Mouse (Mus musculus): Measurements from ENCODE around the gene Slc2a2. TPM values are rescaled to one million over a fixed set of nuclear protein-coding genes. Genes with fewer than 3 reads are reported as not detected.

The Slc2a2 gene
- polyA plus RNA-seq, 1 experiment from 2014 or later: not detected

DNA sequence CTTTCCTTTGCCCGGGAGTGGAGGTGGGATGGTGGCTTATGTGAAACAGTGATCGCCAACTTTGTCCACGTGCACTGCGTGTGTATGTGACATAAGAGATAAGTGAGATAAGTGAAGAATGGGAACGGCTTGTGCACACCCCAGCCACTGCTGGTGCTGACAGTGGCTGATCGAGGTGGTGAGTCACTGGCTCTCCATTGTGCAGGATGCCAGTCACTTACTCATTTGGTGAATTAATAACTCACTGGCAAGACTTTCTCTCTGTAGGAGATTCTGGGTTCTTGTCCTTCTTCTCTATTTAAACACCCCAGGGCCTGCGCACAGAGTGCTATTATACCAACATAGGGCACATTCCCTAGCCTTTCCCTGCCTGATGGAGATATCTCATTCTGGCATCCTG is 24.1 kb downstream of the Slc2a2 start:
- Histone ChIP-seq H3K27ac (ENCODE audit: low read depth, low read length) (no peak overlapping the region), H3K4me3 (ENCODE audit: low read depth, low read length) (no peak overlapping the region), H3K4me2 (no peak overlapping the region), H3K36me3 (ENCODE audit: control insufficient read depth, insufficient read depth, low read length) (no peaks in the 10 kb centered on the region), H3K9me3 (ENCODE audit: control insufficient read depth, low read length) (no peaks in the 10 kb centered on the region), H3K27me3 (ENCODE audit: control insufficient read depth, insufficient read depth, low read length) (no peaks in the 10 kb centered on the region), H3K9ac (ENCODE audit: low read length) (no peak overlapping the region), H3K4me1 (ENCODE audit: control insufficient read depth, insufficient read depth, low read length) (no peaks in the 10 kb centered on the region)
- WGBS: 91% methylated on average over 7 of the region's 7 CpGs
- DNase-seq (ENCODE audit: low spot score, missing footprints): no peak
- ATAC-seq (ENCODE audit: low FRiP score): no peak

DNA sequence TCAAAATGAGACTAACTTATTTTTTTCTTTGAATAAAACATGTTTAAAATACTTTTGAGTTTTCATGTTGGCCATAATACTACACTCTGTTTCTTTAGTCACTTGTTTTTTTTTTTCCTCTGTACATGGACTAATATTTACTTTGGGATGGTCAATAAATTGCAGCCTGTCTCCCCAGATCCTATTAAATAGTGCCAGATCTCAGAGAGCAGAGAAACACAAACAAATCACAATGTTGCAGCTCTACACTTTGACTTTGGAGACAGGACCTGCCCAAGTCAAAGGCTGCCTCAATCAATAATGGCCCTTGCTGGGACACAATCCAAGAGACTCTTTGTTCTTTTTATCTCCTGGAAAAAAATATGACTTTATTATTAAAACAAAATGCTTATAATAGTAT is 24.8 kb downstream of the Slc2a2 start:
- no peak overlapping the region for H3K4me3 ChIP-seq (ENCODE audit: low read depth, low read length)
- no peak overlapping the region for H3K4me2 ChIP-seq
- DNase-seq (ENCODE audit: low spot score, missing footprints): no peak
- H3K27ac ChIP-seq (ENCODE audit: low read depth, low read length): no peak overlapping the region
- no peak overlapping the region for H3K9ac ChIP-seq (ENCODE audit: low read length)
- no peaks in the 10 kb centered on the region for H3K9me3 ChIP-seq (ENCODE audit: control insufficient read depth, low read length)
- H3K4me1 ChIP-seq (ENCODE audit: control insufficient read depth, insufficient read depth, low read length): no peaks in the 10 kb centered on the region
- no peaks in the 10 kb centered on the region for H3K36me3 ChIP-seq (ENCODE audit: control insufficient read depth, insufficient read depth, low read length)
- H3K27me3 ChIP-seq (ENCODE audit: control insufficient read depth, insufficient read depth, low read length): no peaks in the 10 kb centered on the region
- ATAC-seq (ENCODE audit: low FRiP score): no peak

DNA sequence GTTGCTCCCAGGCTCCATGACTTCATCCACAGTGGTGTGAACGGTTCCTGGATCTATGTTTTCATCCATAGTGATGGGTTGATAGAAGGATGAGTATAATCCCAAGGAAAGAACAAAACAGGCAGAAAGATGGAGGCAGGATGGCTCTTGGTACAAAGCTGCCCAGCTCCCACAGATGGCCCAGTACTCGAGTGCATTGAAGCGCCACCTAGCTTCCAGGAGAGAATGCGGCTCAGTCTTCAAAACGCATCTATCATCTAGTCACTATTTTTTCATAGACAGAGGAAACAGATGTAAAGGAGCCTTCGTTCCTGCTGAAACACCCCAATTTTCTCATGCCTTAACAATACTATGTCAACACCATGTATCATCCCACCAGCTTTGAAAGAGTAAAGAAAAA is 25.8 kb downstream of the Slc2a2 start:
- no peaks in the 10 kb centered on the region for H3K27me3 ChIP-seq (ENCODE audit: control insufficient read depth, insufficient read depth, low read length)
- no peak overlapping the region for H3K9ac ChIP-seq (ENCODE audit: low read length)
- 70% methylated on average over 6 of the region's 6 CpGs for WGBS
- no peak overlapping the region for H3K4me2 ChIP-seq
- H3K4me1 ChIP-seq (ENCODE audit: control insufficient read depth, insufficient read depth, low read length): no peaks in the 10 kb centered on the region
- H3K4me3 ChIP-seq (ENCODE audit: low read depth, low read length): no peak overlapping the region
- ATAC-seq (ENCODE audit: low FRiP score): no peak
- H3K9me3 ChIP-seq (ENCODE audit: control insufficient read depth, low read length): no peaks in the 10 kb centered on the region
- no peak for DNase-seq (ENCODE audit: low spot score, missing footprints)
- no peaks in the 10 kb centered on the region for H3K36me3 ChIP-seq (ENCODE audit: control insufficient read depth, insufficient read depth, low read length)
- no peak overlapping the region for H3K27ac ChIP-seq (ENCODE audit: low read depth, low read length)

DNA sequence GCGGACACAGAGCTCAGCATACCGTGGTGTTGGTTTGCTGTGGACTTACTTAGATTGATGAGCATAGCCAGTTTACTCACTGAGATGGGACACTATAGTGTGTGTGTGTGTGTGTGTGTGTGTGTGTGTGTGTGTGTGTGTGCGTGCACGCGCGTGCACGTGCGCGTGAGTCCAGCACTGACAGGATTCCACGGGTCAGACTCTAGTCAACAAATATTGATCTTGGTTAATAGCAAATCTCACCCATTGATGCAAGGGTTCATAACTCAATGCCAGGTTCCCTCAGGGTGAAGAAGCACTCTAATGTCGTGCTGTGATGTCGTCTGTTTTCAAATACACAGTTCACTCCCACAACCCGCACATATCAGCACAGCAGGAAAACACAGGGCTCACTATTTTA is 27.5 kb downstream of the Slc2a2 start:
- H3K36me3 ChIP-seq (ENCODE audit: control insufficient read depth, insufficient read depth, low read length): no peaks in the 10 kb centered on the region
- no peaks in the 10 kb centered on the region for H3K27me3 ChIP-seq (ENCODE audit: control insufficient read depth, insufficient read depth, low read length)
- DNase-seq (ENCODE audit: low spot score, missing footprints) (peak; percentile 49), ATAC-seq (ENCODE audit: low FRiP score) (no peak)
- no peak overlapping the region for H3K4me2 ChIP-seq
- no peaks in the 10 kb centered on the region for H3K9me3 ChIP-seq (ENCODE audit: control insufficient read depth, low read length)
- no peak overlapping the region for H3K4me3 ChIP-seq (ENCODE audit: low read depth, low read length)
- H3K4me1 ChIP-seq (ENCODE audit: control insufficient read depth, insufficient read depth, low read length): no peaks in the 10 kb centered on the region
- no peak overlapping the region for H3K9ac ChIP-seq (ENCODE audit: low read length)
- 91% methylated on average over 13 of the region's 13 CpGs for WGBS
- H3K27ac ChIP-seq (ENCODE audit: low read depth, low read length): no peak overlapping the region

DNA sequence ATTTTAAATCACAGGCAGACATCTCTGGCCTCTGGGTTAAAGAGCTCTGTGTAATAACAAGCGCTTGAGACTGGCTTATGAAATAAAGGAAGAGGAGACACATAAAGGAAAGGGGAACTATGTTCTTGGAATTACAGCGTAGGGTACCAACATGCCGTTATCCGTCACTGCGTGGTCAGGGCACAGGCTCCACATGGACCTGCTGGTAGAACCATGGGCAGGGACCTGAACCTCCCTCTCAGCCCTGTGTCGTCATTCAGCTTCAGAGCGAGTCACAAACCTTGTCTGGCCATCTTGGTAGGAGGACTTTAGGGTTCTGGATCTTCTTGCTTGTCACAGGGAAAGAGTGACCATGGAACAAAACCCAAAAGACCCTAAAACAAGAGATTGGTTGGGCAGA is 28.7 kb downstream of the Slc2a2 start:
- Histone ChIP-seq H3K9me3 (ENCODE audit: control insufficient read depth, low read length) (no peaks in the 10 kb centered on the region), H3K9ac (ENCODE audit: low read length) (no peak overlapping the region), H3K4me1 (ENCODE audit: control insufficient read depth, insufficient read depth, low read length) (no peaks in the 10 kb centered on the region), H3K4me3 (ENCODE audit: low read depth, low read length) (no peak overlapping the region), H3K27me3 (ENCODE audit: control insufficient read depth, insufficient read depth, low read length) (no peaks in the 10 kb centered on the region), H3K27ac (ENCODE audit: low read depth, low read length) (no peak overlapping the region), H3K36me3 (ENCODE audit: control insufficient read depth, insufficient read depth, low read length) (no peaks in the 10 kb centered on the region), H3K4me2 (no peak overlapping the region)
- WGBS: 97% methylated on average over 7 of the region's 7 CpGs
- ATAC-seq (ENCODE audit: low FRiP score): no peak
- DNase-seq (ENCODE audit: low spot score, missing footprints): peak; percentile 54

DNA sequence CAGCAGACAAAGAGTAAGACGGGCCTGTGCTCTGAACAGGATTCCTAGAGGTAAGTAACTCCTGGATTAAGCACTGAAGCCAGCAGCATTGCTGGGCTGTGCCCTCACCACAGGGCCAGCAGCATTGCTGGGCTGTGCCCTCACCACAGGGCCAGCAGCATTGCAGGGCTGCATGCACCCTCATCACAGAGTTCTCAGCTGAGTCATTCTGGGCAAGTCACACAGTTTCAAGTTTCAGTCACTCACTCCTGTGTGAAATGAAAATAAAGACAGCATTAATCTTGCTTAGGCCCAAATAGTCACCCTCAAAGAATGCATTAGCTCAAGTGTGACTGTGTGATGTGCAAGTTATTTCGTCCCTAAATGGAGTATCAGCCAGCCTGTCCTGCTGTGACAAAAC is 37.0 kb downstream of the Slc2a2 start:
- no peak overlapping the region for H3K4me2 ChIP-seq
- no peaks in the 10 kb centered on the region for H3K4me1 ChIP-seq (ENCODE audit: control insufficient read depth, insufficient read depth, low read length)
- no peaks in the 10 kb centered on the region for H3K9me3 ChIP-seq (ENCODE audit: control insufficient read depth, low read length)
- H3K36me3 ChIP-seq (ENCODE audit: control insufficient read depth, insufficient read depth, low read length): no peaks in the 10 kb centered on the region
- no peak overlapping the region for H3K4me3 ChIP-seq (ENCODE audit: low read depth, low read length)
- 65% methylated on average over 2 of the region's 2 CpGs for WGBS
- no peaks in the 10 kb centered on the region for H3K27me3 ChIP-seq (ENCODE audit: control insufficient read depth, insufficient read depth, low read length)
- ATAC-seq (ENCODE audit: low FRiP score): no peak
- no peak overlapping the region for H3K27ac ChIP-seq (ENCODE audit: low read depth, low read length)
- no peak for DNase-seq (ENCODE audit: low spot score, missing footprints)
- no peak overlapping the region for H3K9ac ChIP-seq (ENCODE audit: low read length)

DNA sequence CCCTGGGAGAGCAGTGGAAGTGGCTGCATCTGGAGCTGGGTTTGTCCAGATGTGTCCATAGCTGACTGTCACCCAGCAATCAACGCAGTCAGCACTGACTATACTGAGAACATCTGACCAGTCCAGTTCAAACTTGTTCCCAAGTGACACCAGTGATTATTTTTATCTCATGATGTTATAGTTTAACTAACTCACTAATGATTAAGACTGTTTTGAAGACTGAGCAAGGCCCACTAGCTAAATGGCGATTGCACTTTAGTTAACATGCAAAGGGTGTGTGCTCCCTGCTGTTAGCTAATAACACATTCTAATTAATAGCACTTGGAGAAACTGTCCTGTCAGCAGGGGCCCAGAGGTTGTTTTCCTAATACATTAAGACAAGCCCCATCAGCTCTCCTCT is 39.3 kb downstream of the Slc2a2 start:
- no peaks in the 10 kb centered on the region for H3K9me3 ChIP-seq (ENCODE audit: control insufficient read depth, low read length)
- H3K4me1 ChIP-seq (ENCODE audit: control insufficient read depth, insufficient read depth, low read length): no peaks in the 10 kb centered on the region
- H3K36me3 ChIP-seq (ENCODE audit: control insufficient read depth, insufficient read depth, low read length): no peaks in the 10 kb centered on the region
- DNase-seq (ENCODE audit: low spot score, missing footprints): peak; percentile 62
- WGBS: 55% methylated on average over 2 of the region's 2 CpGs
- no peak overlapping the region for H3K4me2 ChIP-seq
- no peaks in the 10 kb centered on the region for H3K27me3 ChIP-seq (ENCODE audit: control insufficient read depth, insufficient read depth, low read length)
- ATAC-seq (ENCODE audit: low FRiP score): no peak
- H3K9ac ChIP-seq (ENCODE audit: low read length): no peak overlapping the region
- no peak overlapping the region for H3K27ac ChIP-seq (ENCODE audit: low read depth, low read length)
- H3K4me3 ChIP-seq (ENCODE audit: low read depth, low read length): no peak overlapping the region

DNA sequence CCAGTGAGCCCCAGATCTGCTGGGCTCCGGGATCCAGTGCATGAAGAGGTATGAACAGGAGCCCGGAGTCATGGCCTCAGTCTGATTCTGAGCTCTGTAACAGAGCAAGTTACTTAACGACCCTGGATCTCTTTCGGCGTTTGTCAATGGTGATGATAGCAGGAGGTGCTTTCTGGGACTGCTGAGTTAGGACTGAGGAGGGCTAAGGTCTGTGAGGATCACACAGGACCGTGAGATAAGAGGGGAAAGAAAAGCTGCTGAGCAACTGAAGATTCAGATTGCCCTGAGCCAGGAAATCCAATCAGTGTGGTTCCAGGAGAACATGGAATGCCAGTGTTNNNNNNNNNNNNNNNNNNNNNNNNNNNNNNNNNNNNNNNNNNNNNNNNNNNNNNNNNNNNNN is 42.6 kb downstream of the Slc2a2 start:
- no peak overlapping the region for H3K4me2 ChIP-seq
- no peak overlapping the region for H3K4me3 ChIP-seq (ENCODE audit: low read depth, low read length)
- no peak overlapping the region for H3K9ac ChIP-seq (ENCODE audit: low read length)
- no peaks in the 10 kb centered on the region for H3K27me3 ChIP-seq (ENCODE audit: control insufficient read depth, insufficient read depth, low read length)
- 44% methylated on average over 6 of the region's 6 CpGs for WGBS
- no peak for DNase-seq (ENCODE audit: low spot score, missing footprints)
- no peaks in the 10 kb centered on the region for H3K4me1 ChIP-seq (ENCODE audit: control insufficient read depth, insufficient read depth, low read length)
- no peaks in the 10 kb centered on the region for H3K9me3 ChIP-seq (ENCODE audit: control insufficient read depth, low read length)
- H3K36me3 ChIP-seq (ENCODE audit: control insufficient read depth, insufficient read depth, low read length): no peaks in the 10 kb centered on the region
- H3K27ac ChIP-seq (ENCODE audit: low read depth, low read length): no peak overlapping the region
- no peak for ATAC-seq (ENCODE audit: low FRiP score)

DNA sequence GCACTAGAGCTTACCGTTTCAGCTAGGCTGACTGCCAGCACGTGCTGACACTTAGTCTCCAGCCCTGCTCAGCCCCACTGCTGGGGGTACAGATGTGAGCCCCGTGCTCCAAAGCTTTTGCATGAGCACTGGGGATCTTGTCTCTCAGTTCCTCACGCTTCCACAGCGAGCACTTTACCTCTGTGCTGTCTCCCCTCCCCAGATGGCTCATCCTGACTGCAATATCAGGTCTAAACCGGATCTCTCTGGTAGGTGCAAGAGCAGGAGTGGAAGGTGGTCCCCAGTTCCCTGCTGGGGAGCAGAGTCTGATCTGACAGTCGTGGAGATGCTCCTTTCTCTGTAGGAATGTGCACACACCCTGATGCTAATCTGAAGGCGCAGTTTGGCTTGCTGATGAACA is 45.5 kb downstream of the Slc2a2 start:
- no peaks in the 10 kb centered on the region for H3K9me3 ChIP-seq (ENCODE audit: control insufficient read depth, low read length)
- ATAC-seq (ENCODE audit: low FRiP score) (no peak), DNase-seq (ENCODE audit: low spot score, missing footprints) (peak; percentile 66)
- no peaks in the 10 kb centered on the region for H3K36me3 ChIP-seq (ENCODE audit: control insufficient read depth, insufficient read depth, low read length)
- no peaks in the 10 kb centered on the region for H3K4me1 ChIP-seq (ENCODE audit: control insufficient read depth, insufficient read depth, low read length)
- H3K27me3 ChIP-seq (ENCODE audit: control insufficient read depth, insufficient read depth, low read length): no peaks in the 10 kb centered on the region
- H3K4me3 ChIP-seq (ENCODE audit: low read depth, low read length): no peak overlapping the region
- no peak overlapping the region for H3K4me2 ChIP-seq
- no peak overlapping the region for H3K9ac ChIP-seq (ENCODE audit: low read length)
- WGBS: 45% methylated on average over 8 of the region's 8 CpGs
- no peak overlapping the region for H3K27ac ChIP-seq (ENCODE audit: low read depth, low read length)

All from midbrain, embryonic 11.5 days (tissue).